Mouse (Mus musculus) common myeloid progenitor, adult 5-6 weeks (primary cell): Measurements from ENCODE around the gene Btbd35f30. TPM values are rescaled to one million over a fixed set of nuclear protein-coding genes. Genes with fewer than 3 reads are reported as not detected.
"Not testable (repeated sequence)": the region's sequence is repeated elsewhere in the genome, so short reads cannot be mapped to it uniquely, and the experiment has no call there.

Source experiments
- ATAC-seq: replicated peaks from 2 replicates; pipeline ENCODE4 v1.8.0; 2016; ENCODE audit warnings: low read depth, mild to moderate bottlenecking, moderate TSS enrichment, inconsistent platforms; ENCODE audit not compliant: poor library complexity, severe bottlenecking
- total RNA-seq: library from RNA; stranded (forward); fragments of 200-1000, 187-1606 nt; gene quantifications from 2 replicates; pipeline ENCODE4 v1.2.3, GENCODE M21; 2017

Gene Btbd35f30
- not detected in 2 replicates for total RNA-seq

- not testable (repeated sequence) for ATAC-seq
These were observed at the start of gene Btbd35f30 for GRCm38 (mm10) chrX:32894325-32894724. TSS of gene Btbd35f30 (plus strand) at chrX:32894625.

GRCm38 (mm10) chrX:32941468-32941867, 47.0 kb downstream of the Btbd35f30 start, which contains the start of gene Gm21789:
TSS of gene Gm21789 (plus strand) at chrX:32941768.
- not testable (repeated sequence) for ATAC-seq

Other genes with a start within 250 kb of the Btbd35f30 start
- gene Gm5926, start 243.9 kb upstream of the Btbd35f30 start, total RNA-seq = not detected in 2 replicates
- gene Btbd35f21, start 168.5 kb upstream of the Btbd35f30 start, total RNA-seq = not detected in 2 replicates
- gene Gm21789, start 47.1 kb downstream of the Btbd35f30 start, total RNA-seq = not detected in 2 replicates
- gene Btbd35f5, start 79.3 kb downstream of the Btbd35f30 start, total RNA-seq = not detected in 2 replicates